8 mouse cellular contexts compared by ENCODE assay signal in genomic region chr4:132946047-132947001, GRCm38 (mm10). TPM values are rescaled to one million over a fixed set of nuclear protein-coding genes. Genes with fewer than 3 reads are reported as not detected.
A peak's percentile ranks its signal among the peaks of the same experiment; 100 is the strongest.
DNase-seq lines count a peak whose midpoint lies in the region; ATAC-seq and TF ChIP-seq lines count a peak whose summit lies in the region.

No protein-coding gene starts in this region.

- peak in 1 of 2 experiments; percentile 42 for DNase-seq in left cerebral cortex, adult 2 months (ENCODE audit: extremely low spot score in 1 of 2, low spot score in 2 of 2)
- DNase-seq in left cerebral cortex, adult 8-10 months (ENCODE audit: low spot score in 2 of 2): no peak
- peak; percentile 93 for DNase-seq in cerebellum, postnatal 14 days
- peak; percentile 55 for DNase-seq in gastrocnemius, postnatal 25 days
- DNase-seq in intestine, embryonic 14.5 days (ENCODE audit: low spot score): peak; percentile 86
- DNase-seq in liver: peak; percentile 62
- peak; percentile 74 for DNase-seq in stomach, postnatal 0 days (ENCODE audit: low spot score)

- H3K27me3 ChIP-seq in intestine, embryonic 14.5 days (replicated peaks; ENCODE audit: control insufficient read depth, insufficient read depth, low read length): no peaks in the 10 kb centered on the region
- no peaks in the 10 kb centered on the region for H3K27me3 ChIP-seq in midbrain, embryonic 16.5 days (ENCODE audit: control insufficient read depth, insufficient read depth, low read depth, low read length)
- no peaks in the 10 kb centered on the region for H3K27me3 ChIP-seq in stomach, postnatal 0 days (ENCODE audit: control insufficient read depth, insufficient read depth, low read length)

- peak overlapping the region; percentile 47 for H3K9ac ChIP-seq in intestine, embryonic 14.5 days (ENCODE audit: low read length)
- peak overlapping the region; percentile 50 for H3K9ac ChIP-seq in midbrain, embryonic 16.5 days (ENCODE audit: low read depth, low read length)
- H3K9ac ChIP-seq in stomach, postnatal 0 days (ENCODE audit: low read length): peak overlapping the region; percentile 47

- no peak for TF ChIP-seq CTCF in left cerebral cortex, adult 2 months (IDR thresholded peaks at IDR 0.05)
- no peak for TF ChIP-seq CTCF in stomach, postnatal 0 days (IDR thresholded peaks at IDR 0.05; ENCODE audit: low read depth)

- intact Hi-C loops in left cerebral cortex, adult 2 months (cut with DNase I): loop anchor here (5.0 kb wide), 1 partner anchor 356 kb away; no protein-coding TSS in a partner anchor

- peak overlapping the region; percentile 60 for H3K27ac ChIP-seq in left cerebral cortex, adult 2 months
- peak overlapping the region; percentile 90 for H3K27ac ChIP-seq in intestine, embryonic 14.5 days (ENCODE audit: low read depth)
- peak overlapping the region; percentile 65 for H3K27ac ChIP-seq in midbrain, embryonic 16.5 days (ENCODE audit: low read length)
- H3K27ac ChIP-seq in stomach, postnatal 0 days (replicated peaks): peak overlapping the region; percentile 92

- no peaks in the 10 kb centered on the region for H3K9me3 ChIP-seq in intestine, embryonic 14.5 days (ENCODE audit: control insufficient read depth, low read length)
- no peaks in the 10 kb centered on the region for H3K9me3 ChIP-seq in midbrain, embryonic 16.5 days (replicated peaks; ENCODE audit: control insufficient read depth, low read length, poor library complexity, severe bottlenecking)
- no peaks in the 10 kb centered on the region for H3K9me3 ChIP-seq in stomach, postnatal 0 days (ENCODE audit: control insufficient read depth, low read length)

- no peak for TF ChIP-seq EP300 in stomach, postnatal 0 days (optimal IDR thresholded peaks at IDR 0.05)

- 9% methylated on average over 25 of the region's 27 CpGs for WGBS in intestine, embryonic 14.5 days
- WGBS in midbrain, embryonic 16.5 days: 19% methylated on average over 27 of the region's 27 CpGs
- WGBS in stomach, postnatal 0 days: 6% methylated on average over 27 of the region's 27 CpGs

- no peaks in the 10 kb centered on the region for H3K36me3 ChIP-seq in intestine, embryonic 14.5 days (ENCODE audit: control insufficient read depth, insufficient read depth, low read length)
- H3K36me3 ChIP-seq in midbrain, embryonic 16.5 days (ENCODE audit: control insufficient read depth, insufficient read depth, low read length): no peaks in the 10 kb centered on the region
- no peaks in the 10 kb centered on the region for H3K36me3 ChIP-seq in stomach, postnatal 0 days (ENCODE audit: control insufficient read depth, insufficient read depth, low read length)

- peak overlapping the region; percentile 46 for H3K4me2 ChIP-seq in intestine, embryonic 14.5 days (ENCODE audit: low read length)
- H3K4me2 ChIP-seq in midbrain, embryonic 16.5 days (ENCODE audit: low read length): peak overlapping the region; percentile 34
- peak overlapping the region; percentile 48 for H3K4me2 ChIP-seq in stomach, postnatal 0 days (replicated peaks; ENCODE audit: low read depth)

- H3K4me3 ChIP-seq in left cerebral cortex, adult 2 months: peak overlapping the region; percentile 6; the same call in 1 of the 2 replicates
- H3K4me3 ChIP-seq in intestine, embryonic 14.5 days (ENCODE audit: low read depth, low read length): no peak overlapping the region
- H3K4me3 ChIP-seq in midbrain, embryonic 16.5 days (ENCODE audit: low read depth, low read length): no peak overlapping the region
- peak overlapping the region; percentile 8; the same call in 1 of the 2 replicates for H3K4me3 ChIP-seq in stomach, postnatal 0 days (ENCODE audit: low read depth, low read length)

- H3K4me1 ChIP-seq in intestine, embryonic 14.5 days (replicated peaks; ENCODE audit: control insufficient read depth, insufficient read depth, low read length): peaks cover 17% of the 10 kb centered on the region
- peaks cover 11% of the 10 kb centered on the region for H3K4me1 ChIP-seq in midbrain, embryonic 16.5 days (ENCODE audit: control insufficient read depth, insufficient read depth, low read length)
- 0 out of 2 replicates have a peak, but pooled peaks cover 4% of the 10 kb centered on the region for H3K4me1 ChIP-seq in stomach, postnatal 0 days (replicated peaks; ENCODE audit: control insufficient read depth, insufficient read depth)

- peak; percentile 42 for ATAC-seq in intestine, embryonic 14.5 days (replicated peaks; ENCODE audit: low FRiP score, low TSS enrichment, low read depth)
- peak; percentile 46; the same call in 1 of the 2 replicates for ATAC-seq in midbrain, embryonic 16.5 days
- ATAC-seq in stomach, postnatal 0 days (ENCODE audit: low FRiP score, low TSS enrichment): peak; percentile 85

RNA-seq across cellular contexts. Expression of gene Fam76a, which starts 24.0 kb away (rescaled TPM):
- total RNA-seq in left cerebral cortex, adult 2 months (2021): 10 to 100 TPM; 47.6 to 49.9 TPM
- total RNA-seq in left cerebral cortex, adult 8-10 months (2022): 10 to 100 TPM; 46.4 to 64.0 (median 61.0) TPM
- 10 to 100 TPM; 19.8 to 23.0 TPM for total RNA-seq in gastrocnemius, postnatal 25 days (2021)
- 40.1 and 41.9 TPM in 2 replicates for polyA plus RNA-seq in intestine, embryonic 14.5 days (2014; fragmentation: Nextera tagmentation; extraction: Ambion mirVana)
- 41.8 and 42.7 TPM in 2 replicates for polyA plus RNA-seq in midbrain, embryonic 16.5 days (2015; fragmentation: Nextera tagmentation; extraction: Ambion mirVana)
- 33.3 and 34.3 TPM in 2 replicates for polyA plus RNA-seq in stomach, postnatal 0 days (2015; fragmentation: Nextera tagmentation; extraction: Ambion mirVana)

RNA-seq across cellular contexts. Expression of gene Fgr, which starts 27.6 kb away (rescaled TPM):
- total RNA-seq in left cerebral cortex, adult 2 months (2021): under 1 TPM; 0.23 TPM
- 1 to 10 TPM in 2 of 4 experiments, under 1 TPM in 2; 0.17 to 1.1 (median 0.82) TPM for total RNA-seq in left cerebral cortex, adult 8-10 months (2022)
- under 1 TPM in 1 of 2 experiments, not detected in 1; 0.43 TPM for total RNA-seq in gastrocnemius, postnatal 25 days (2021)
- polyA plus RNA-seq in intestine, embryonic 14.5 days (2014; fragmentation: Nextera tagmentation; extraction: Ambion mirVana): 0.62 and 0.99 TPM in 2 replicates
- polyA plus RNA-seq in midbrain, embryonic 16.5 days (2015; fragmentation: Nextera tagmentation; extraction: Ambion mirVana): 0.05 TPM in 1 of 2 replicates, not detected in the other
- 0.15 and 0.18 TPM in 2 replicates for polyA plus RNA-seq in stomach, postnatal 0 days (2015; fragmentation: Nextera tagmentation; extraction: Ambion mirVana)

Comparison
In these comparisons a context has a peak if more than half of its experiments do, and no peak if none do; other contexts are left out.
1. DNase-seq: peak in cerebellum, postnatal 14 days (2 of 2), gastrocnemius, postnatal 25 days (single experiment), intestine, embryonic 14.5 days (single experiment), liver (single experiment) and stomach, postnatal 0 days (single experiment); none in left cerebral cortex, adult 8-10 months (0 of 2).
2. H3K4me3 ChIP-seq: peak in left cerebral cortex, adult 2 months (single experiment) and stomach, postnatal 0 days (single experiment); none in intestine, embryonic 14.5 days (single experiment) and midbrain, embryonic 16.5 days (single experiment).
3. Peak in every context shown above with its lines, with median percentiles within 50 percentile points of each other: H3K27ac ChIP-seq, ATAC-seq, H3K4me2 ChIP-seq and H3K9ac ChIP-seq.